Mouse (Mus musculus) hindlimb bud, embryonic 11.5 days (tissue): ENCODE results near the gene Rnf150.

Source experiments
- DNase-seq: peaks from one replicate; pipeline ENCODE4 v3.0.0-alpha.2; 2012; ENCODE audit warnings: low read depth, low spot score; ENCODE audit errors: extremely low spot score

Gene Rnf150

DNA sequence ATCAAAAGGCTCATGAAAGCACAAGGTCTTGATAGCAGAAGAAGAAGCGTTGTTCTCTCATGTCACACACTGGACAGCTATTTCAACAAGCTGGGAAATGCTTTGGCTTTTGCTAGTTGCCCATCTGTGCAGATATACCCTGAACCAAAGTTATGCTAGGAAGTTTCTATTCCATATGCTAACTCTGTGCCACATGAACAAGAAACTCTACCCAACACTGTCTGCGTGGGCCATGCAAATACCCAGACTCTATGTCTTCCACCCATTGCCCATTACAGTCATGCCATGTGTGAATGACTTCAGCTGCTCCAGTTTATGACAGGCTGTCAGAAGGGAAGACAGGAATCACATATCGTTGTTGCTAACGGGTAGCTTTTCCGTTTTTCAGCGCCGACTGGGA lies 140.0 kb downstream of the Rnf150 start:
- no peak for DNase-seq

DNA sequence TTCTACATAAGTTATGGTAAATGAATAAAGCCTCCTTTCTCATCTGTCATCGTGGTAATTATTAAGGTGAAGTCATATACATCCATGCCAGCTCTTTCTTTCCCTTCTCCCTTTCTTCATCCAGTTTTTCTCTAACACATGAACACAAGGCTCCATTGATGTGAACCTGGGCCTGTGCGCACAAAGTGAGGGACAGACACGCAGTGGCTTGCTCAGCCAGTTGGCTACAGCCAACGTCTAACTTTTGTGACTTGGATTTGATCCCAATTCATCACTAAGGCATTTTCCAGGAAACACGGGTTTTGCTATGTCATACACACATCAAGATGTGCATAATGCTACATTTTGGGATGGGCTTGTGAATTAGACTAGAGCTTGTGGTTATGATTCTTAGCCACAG lies 146.3 kb downstream of the Rnf150 start:
- no peak for DNase-seq

- no peak for DNase-seq
Observed at GRCm38 (mm10) chr8:83011286-83011685, 148.1 kb downstream of the Rnf150 start.

- no peak for DNase-seq
Observed at GRCm38 (mm10) chr8:83011758-83012157, 148.6 kb downstream of the Rnf150 start.

GRCm38 (mm10) chr8:83028211-83028610 lies 165.1 kb downstream of the Rnf150 start:
- DNase-seq: no peak

- DNase-seq: no peak
Observed at GRCm38 (mm10) chr8:83032800-83033199, 169.6 kb downstream of the Rnf150 start.

DNA sequence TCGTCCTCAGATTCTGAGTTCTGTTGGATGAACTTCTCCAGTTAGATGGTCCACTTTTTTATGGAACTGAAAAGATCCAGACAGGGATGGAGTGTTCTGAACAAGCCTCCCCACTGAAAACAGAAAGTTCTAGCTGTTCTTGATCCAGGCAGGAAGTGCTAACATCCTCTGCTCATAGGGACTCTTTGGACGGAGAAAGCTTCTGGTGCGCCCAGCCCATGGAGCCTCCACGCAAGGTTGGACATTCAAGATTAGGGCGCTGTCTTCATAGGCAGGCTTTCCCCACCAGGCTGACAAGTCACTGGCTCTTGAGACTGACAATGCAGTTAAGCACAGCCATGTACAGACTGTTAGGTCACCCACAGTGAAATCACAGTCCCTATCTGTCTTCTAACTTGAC lies 172.0 kb downstream of the Rnf150 start:
- DNase-seq: no peak

GRCm38 (mm10) chr8:83036521-83037166 lies 173.5 kb downstream of the Rnf150 start:
- no peak for DNase-seq

GRCm38 (mm10) chr8:83037321-83037720 lies 174.2 kb downstream of the Rnf150 start:
- no peak for DNase-seq

DNA sequence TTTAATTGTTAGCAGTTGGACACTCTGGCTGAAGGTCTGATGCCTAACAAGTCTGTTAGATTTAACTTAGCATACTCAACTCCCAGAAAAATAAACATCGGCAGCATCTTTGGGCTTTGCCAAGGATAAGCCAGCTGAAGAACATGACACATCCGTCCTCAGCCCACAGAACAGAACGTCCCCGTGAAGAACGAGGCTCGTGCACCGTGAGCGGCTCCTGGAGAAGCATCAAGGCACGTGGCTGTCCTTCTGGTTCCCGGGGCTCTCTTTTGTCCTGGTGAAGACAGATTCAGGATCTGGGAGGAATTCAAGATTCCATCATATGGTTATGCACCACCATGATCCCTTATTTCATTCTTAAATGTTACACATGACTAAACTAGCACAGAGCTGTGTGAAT lies 175.4 kb downstream of the Rnf150 start:
- no peak for DNase-seq

DNA sequence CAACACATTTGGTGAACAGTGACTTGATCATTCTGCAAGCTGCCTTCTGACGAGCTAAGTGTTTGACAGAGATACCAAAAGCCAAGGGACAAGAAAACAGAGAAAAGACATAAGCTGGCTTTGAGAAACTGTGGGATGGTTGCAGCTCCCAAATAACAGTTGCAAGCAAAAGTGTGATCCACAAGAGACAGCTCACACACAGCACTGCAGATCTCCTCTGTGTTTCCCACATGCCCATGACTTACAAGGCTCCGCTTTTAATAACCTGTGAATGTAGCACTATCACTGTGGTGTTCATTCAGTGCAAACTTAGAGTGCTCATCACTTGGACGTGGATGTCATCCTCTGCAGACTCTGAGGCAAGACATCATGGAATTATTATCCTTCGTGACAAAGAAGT lies 178.3 kb downstream of the Rnf150 start:
- DNase-seq: no peak

GRCm38 (mm10) chr8:83046912-83047311 lies 183.8 kb downstream of the Rnf150 start:
- no peak for DNase-seq

DNA sequence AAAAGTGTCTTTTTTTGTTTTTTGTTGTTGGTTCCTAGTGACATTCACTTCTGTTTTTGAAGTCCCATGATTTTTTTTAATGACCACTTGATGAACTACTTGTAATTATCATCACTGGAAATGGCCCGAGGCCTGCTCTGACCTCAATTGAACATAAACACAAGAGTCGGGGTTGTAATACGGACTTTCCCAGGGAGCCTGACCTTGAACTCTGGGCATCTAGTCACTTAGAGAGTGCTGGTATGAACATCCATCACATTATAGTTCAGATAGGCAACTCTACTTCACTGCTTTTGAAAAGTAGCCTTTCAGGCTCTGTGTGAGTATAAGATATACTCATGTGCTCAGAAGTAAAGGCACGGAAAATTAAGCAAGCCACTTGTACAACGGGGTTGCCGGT lies 185.4 kb downstream of the Rnf150 start:
- no peak for DNase-seq

- DNase-seq: no peak
Observed at GRCm38 (mm10) chr8:83049171-83049601, 186.0 kb downstream of the Rnf150 start.

DNA sequence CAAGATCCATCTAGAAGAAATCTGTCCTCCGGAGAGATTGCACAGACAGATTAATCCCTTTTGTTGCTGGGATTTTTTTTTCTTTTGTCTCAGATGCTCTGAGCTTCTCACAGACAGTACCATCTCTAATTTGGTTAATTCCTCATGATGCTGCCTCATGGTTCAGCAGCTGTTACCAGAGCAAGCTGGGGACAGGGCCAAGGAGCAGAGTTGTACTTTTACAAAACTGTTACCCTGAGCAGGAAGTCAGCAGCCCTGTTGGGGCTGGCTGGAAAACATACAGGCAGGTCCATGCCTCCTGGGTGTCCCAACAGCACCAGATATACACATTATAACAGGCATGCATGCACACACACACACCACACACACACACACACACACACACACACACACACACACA lies 186.5 kb downstream of the Rnf150 start:
- no peak for DNase-seq

DNA sequence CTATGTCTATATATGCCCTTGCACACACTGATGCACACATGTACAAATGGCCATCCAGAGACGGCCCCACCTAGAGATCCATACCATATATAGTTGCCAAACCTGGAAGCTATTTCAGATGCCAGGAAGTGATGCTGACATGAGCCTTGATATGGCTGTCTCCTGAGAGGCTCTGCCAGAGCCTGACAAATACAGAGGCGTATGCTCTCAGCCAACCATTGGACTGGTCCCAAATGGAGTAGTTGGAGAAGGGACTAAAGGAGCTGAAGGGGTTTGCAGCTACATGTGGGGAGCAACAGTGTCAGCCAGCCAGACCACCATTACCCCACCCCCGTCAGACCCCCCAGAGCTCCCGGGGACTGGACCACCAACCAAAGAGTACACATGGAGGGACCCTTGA lies 189.7 kb downstream of the Rnf150 start:
- no peak for DNase-seq

DNA sequence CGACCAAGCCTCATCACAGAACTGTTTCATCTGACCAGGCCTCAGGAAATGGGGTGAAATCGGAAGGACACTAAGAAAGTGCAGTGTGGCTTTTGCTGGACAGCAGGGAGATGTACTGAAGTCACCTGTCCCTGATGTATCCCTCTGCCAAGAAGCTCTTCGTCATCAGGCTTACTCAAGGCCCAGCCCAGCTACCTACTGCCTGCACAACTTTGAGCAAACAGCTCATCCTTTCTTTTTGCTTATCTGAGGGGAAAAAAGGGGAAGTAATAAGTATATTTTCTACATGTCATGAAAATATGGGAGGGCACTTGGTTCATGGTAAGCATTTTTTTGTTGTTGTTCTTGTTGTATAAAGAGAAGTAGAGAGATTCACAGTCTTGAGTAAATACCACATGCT lies 191.6 kb downstream of the Rnf150 start:
- DNase-seq: no peak

- no peak for DNase-seq
Observed at GRCm38 (mm10) chr8:83058951-83059350, 195.8 kb downstream of the Rnf150 start.

- no peak for DNase-seq
Observed at GRCm38 (mm10) chr8:83060076-83060475, 196.9 kb downstream of the Rnf150 start.

DNA sequence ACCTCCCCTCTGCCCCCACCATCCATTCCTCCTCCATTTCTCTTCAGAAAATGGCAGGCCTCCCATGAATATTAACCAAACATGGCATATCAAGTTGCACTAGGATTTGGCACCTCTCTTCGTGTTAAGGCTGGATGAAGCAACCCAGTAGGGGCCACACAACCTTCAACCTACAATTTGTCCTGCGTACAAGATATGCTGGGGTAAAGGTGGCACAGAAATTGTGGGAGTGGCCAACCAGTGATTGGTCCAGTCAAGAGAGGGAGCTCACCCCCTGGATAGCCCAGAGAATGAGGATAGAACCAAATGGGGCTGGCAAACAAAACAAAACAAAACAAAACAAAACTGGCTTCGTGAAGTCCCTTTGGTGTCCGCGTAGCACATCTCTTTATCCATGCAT lies 198.1 kb downstream of the Rnf150 start:
- DNase-seq: no peak

- no peak for DNase-seq
Observed at GRCm38 (mm10) chr8:83061873-83062272, 198.7 kb downstream of the Rnf150 start.

- DNase-seq: no peak
Observed at GRCm38 (mm10) chr8:83062276-83062675, 199.1 kb downstream of the Rnf150 start.

- DNase-seq: no peak
Observed at GRCm38 (mm10) chr8:83064096-83064495, 200.9 kb downstream of the Rnf150 start.
